In the genomic region with DNA sequence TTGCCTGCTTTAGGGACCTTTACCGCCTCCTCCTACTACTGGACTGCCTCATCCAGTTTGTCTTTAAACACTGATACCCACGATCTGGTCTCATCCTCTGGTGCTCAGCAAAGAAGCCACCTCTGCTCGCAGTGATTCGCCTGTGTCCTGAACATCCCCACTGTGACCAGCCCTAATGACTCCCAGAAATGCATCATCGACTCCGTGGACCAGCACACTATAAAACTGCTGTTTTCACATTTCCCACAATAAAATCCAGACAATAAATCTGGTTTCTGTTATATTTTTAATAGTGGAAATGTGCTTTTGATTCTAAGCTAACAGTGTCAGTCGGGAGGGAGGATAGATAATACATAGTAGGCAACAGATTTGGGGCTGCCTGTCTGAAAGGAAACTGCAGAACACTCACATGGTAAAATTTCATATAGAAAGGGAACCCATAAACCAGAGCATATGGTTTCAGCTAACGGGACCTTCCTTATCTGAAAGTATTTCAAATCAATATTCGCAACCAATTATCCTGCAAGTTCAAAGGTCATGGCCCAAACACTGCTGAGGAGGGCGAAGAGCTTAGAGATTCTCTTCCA, we compare ENCODE assay signal across 12 mouse cellular contexts.
"Had no signal": no experiment of that assay in that cellular context is flagged by ENCODE, and none has a peak within 500 bp of the region (broad histone marks: within the 10 kb centered on the region; RNA-seq: fewer than 3 reads in every experiment).

No protein-coding gene starts in this region.

- H3K9ac ChIP-seq: liver, embryonic 13.5 days had no signal

- DNase-seq: kidney, adult 9 months; kidney, postnatal 14 days; kidney, postnatal 4 days; left cerebral cortex, postnatal 4 days; liver, embryonic 13.5 days; lung, adult 2 months; lung, postnatal 14 days; lung, postnatal 4 days; midbrain, embryonic 14.5 days; thymus, adult 18-20 months; thymus, postnatal 36 days had no signal

- H3K4me3 ChIP-seq: liver, embryonic 13.5 days had no signal

- H3K36me3 ChIP-seq: liver, embryonic 13.5 days had no signal

- H3K27ac ChIP-seq: liver, embryonic 13.5 days had no signal

- H3K4me2 ChIP-seq: liver, embryonic 13.5 days; midbrain, embryonic 11.5 days had no signal

- H3K9me3 ChIP-seq: liver, embryonic 13.5 days had no signal

- H3K4me1 ChIP-seq: liver, embryonic 13.5 days had no signal

- H3K27me3 ChIP-seq: liver, embryonic 13.5 days had no signal
